Mouse (Mus musculus): ENCODE data around the gene Myo18a.

DNA sequence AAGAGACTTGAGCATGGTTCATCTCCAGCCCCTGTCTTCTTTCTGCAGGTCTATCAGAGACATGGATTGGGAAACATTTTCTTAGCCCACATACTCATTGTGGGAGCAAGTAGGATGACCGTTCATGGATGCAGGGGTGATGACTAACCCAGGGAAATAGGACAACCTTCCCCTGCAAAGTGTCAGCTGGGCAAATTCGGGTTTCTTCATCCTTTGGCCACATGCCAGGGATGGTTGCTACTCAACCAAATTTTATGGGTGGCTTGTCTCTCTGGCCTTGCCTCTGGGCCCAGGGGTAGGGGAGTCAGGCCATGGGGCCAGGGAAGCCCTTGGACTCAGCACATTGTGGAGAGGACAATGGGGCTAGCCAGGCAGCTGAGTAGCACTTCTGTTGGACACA is 34.5 kb upstream of the Myo18a start:
- no peak for TF ChIP-seq CTCF (conservative IDR thresholded peaks at IDR 0.05; ENCODE audit: insufficient read depth, insufficient read length, low read depth, low read length)
- TF ChIP-seq POLR2A (IDR thresholded peaks at IDR 0.05; ENCODE audit: low read depth, low read length) = no peak

Measured in kidney, adult 2 months (tissue).